Mouse (Mus musculus): ENCODE measurements around the gene Gmds. TPM values are rescaled to one million over a fixed set of nuclear protein-coding genes. Genes with fewer than 3 reads are reported as not detected.

The Gmds gene
- total RNA-seq, 1 experiment from 2014 or later, result 5.9 TPM

DNA sequence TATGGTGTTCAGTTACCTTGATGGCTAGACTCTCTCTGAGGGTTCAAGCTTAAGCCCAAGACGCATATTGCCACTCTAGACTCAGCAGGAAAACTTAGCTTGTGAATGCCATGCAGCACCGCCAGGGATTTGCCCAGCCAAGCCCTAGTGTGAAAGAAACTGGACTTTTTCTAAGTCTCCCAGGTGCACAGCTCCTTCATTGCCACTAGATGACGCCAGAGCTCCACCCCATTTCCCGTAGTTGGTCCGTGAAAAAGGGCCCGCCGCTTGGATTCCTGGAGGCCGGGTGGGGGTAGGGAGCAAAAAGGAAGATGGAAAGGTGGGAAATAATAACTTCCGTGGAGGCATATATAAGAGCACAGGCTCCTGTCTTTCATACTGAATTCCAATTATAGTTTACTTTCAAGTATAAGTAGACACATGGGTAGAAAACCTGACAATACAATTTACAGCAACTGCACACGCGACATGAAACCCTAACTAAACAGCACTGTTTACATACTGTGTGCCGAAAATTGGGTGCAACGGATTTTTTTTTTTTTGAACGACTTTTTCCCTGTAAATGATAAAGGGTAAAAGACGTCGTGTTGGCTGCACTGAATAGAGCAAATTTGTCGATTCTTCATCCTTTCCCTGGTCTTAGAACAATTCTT lies 545.9 kb downstream of the Gmds start:
- ATAC-seq (replicated peaks; ENCODE audit: insufficient number of reproducible peaks, low FRiP score, low TSS enrichment, poor library complexity, severe bottlenecking), result no peak

DNA sequence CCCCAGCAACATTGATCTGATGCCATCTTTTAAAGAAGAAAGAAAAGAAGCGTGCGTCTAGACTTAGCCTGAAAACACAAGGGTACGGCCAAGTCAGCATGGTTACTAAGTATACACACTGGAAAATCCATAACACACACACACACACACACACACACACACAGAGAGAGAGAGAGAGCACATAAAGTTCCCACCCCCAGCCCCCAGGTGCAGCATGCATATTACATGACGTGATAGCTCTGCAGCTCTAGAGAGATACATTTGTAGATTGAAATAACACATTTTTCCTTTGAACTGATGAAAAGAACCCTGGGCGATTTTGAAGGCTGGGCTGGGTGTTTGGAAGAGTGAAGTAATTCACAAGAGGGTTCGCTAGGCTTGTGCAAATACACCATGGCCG lies 553.8 kb downstream of the Gmds start:
- ATAC-seq (replicated peaks; ENCODE audit: insufficient number of reproducible peaks, low FRiP score, low TSS enrichment, poor library complexity, severe bottlenecking), result no peak

DNA sequence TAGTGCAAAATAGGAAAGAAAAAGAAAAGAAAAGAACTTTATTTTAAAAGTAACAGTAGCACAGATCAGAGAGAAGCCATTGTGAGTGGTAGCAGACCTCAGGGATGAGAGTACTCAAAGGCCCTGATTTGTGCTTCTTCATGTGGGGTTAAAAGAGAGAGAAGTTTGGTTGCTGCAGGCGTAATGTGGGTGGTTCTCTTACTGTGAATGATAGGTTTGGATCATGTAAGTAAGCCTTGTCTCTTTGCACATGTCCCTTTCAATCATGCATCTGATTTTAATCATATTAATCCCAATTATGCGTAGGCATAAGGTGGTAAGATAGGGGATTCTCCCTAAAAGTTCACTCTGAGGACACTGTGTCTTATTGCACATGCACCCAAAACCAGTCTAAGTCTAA lies 556.5 kb downstream of the Gmds start:
- ATAC-seq (replicated peaks; ENCODE audit: insufficient number of reproducible peaks, low FRiP score, low TSS enrichment, poor library complexity, severe bottlenecking), result no peak

DNA sequence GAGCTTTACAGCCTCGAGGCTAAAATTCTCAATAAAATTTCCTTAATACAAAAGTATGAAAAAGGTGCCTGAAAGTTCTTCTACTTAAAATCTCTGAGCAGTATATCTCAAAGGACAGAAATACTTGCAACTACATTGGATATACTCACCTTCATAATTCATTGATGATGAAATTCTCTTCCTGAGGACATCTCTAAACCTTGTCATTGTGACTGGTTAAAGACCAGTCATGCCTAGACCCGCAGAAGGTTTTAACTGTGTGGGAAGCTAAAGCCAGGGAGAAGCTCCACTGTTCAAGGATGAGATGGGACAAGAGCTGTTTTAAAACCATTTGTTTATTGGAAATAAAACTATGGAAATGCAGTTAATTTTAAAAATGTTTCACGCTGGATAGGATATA lies 558.2 kb downstream of the Gmds start:
- ATAC-seq (replicated peaks; ENCODE audit: insufficient number of reproducible peaks, low FRiP score, low TSS enrichment, poor library complexity, severe bottlenecking), result no peak

DNA sequence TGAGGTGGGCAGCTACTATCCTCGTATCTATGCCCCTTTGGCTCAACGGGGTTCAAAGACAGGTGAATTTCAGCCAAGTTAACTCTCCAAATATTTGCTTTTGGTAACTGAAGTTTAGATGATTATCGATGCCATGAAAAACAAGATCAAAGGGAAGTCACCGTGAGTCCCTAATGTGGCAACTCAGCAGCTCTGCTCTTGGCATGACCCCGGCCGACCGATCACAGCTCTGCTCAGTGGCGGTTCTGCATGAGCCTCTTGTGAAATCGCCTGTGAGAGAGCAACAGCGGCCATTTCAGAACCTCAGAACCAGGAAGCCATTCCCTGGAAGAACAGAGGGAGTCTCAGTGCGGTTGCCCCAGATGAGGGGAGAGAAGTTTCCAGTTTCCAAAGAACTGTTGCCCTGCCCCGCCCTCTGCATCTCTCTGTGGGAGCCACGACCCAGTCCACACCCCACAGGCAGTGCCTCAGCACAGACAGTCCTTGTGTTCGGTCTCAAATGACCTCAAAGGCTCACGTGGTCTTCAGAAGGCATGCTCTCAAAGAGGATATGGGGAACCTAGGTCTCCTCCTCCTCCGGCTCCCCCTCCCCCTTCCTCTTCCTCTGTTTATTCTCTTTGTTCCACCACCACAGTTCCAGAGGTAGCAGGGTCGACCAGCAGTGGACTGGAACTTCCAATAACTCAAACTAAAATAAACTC lies 559.1 kb downstream of the Gmds start:
- no peak for ATAC-seq (replicated peaks; ENCODE audit: insufficient number of reproducible peaks, low FRiP score, low TSS enrichment, poor library complexity, severe bottlenecking)

DNA sequence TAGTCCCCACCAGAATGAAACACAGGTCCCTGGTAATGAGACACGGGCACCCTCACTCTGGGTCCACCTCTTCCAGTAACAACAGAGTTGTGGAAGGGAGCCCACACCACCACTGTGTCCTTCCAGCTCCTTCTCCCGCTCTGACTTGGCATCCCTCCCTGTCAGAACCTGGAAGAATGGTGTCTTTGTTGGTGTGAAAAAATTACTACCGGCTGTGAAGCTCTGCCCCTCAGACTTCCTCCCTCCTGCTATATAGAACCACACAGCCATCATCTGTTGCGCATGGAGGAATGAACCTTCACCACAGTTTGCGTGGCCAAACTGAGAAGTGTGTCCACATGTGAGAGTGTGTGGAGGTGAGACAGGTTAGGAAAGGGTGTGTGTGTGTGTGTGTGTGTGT lies 562.8 kb downstream of the Gmds start:
- no peak for ATAC-seq (replicated peaks; ENCODE audit: insufficient number of reproducible peaks, low FRiP score, low TSS enrichment, poor library complexity, severe bottlenecking)

DNA sequence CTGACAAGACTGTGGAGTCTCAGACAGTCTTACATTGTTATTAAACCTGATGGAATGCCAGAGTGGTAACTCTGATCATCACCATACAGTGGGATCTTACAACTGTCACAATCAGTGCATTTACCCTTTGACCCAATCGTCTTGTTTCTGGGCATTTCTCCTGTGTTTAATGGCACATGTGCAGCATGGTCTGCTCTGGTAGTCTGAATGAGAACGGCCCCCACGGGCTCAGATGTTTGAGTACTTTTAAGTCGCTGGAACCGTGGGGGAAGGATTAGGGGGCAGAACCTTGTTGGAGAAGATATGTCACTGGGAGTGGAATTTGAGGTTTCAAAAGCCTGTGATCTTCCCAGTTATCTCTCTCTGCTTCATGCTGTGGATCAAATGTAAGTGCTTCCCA lies 565.7 kb downstream of the Gmds start:
- no peak for ATAC-seq (replicated peaks; ENCODE audit: insufficient number of reproducible peaks, low FRiP score, low TSS enrichment, poor library complexity, severe bottlenecking)

Measured in monocyte, adult 5-6 weeks (primary cell).